Mouse (Mus musculus) cortical plate, adult 2 months (tissue): ENCODE data around the gene Atp5l. TPM values are rescaled to one million over a fixed set of nuclear protein-coding genes. Genes with fewer than 3 reads are reported as not detected.

Experiments used
- H3K27ac ChIP-seq: fragments of 200-500 bp; 2 replicates; pipeline ENCODE4 v1.5.1; 2012; ENCODE audit warnings: low read length, control low read depth, inconsistent platforms; ENCODE audit not compliant: insufficient read depth
- H3K4me1 ChIP-seq: fragments of 200-500 bp; 2 replicates; pipeline ENCODE4 v1.6.1; 2011; ENCODE audit warnings: low read length; ENCODE audit not compliant: control insufficient read depth, insufficient read depth
- H3K4me3 ChIP-seq: fragments of 200-500 bp; 2 replicates; pipeline ENCODE4 v1.5.1; 2011; ENCODE audit warnings: mild to moderate bottlenecking, low read length, control low read depth; ENCODE audit not compliant: insufficient read depth
- CTCF ChIP-seq: fragments of 200-500 bp; IDR thresholded peaks from 2 replicates; pipeline ENCODE4 v1.5.1; 2011; ENCODE audit warnings: mild to moderate bottlenecking, control low read depth, low read length; ENCODE audit not compliant: insufficient read depth; ENCODE audit errors: extremely low read depth
- POLR2A ChIP-seq: fragments of 200-500 bp; IDR thresholded peaks from 2 replicates; pipeline ENCODE4 v1.6.1; 2011; ENCODE audit warnings: mild to moderate bottlenecking, low read length, control low read depth; ENCODE audit not compliant: insufficient read depth; ENCODE audit errors: extremely low read depth
- polyA plus RNA-seq: library from polyadenylated mRNA; depleted of rRNA; stranded (reverse); fragments of >200 nt; gene quantifications from 2 replicates; pipeline ENCODE4 v1.2.3, GENCODE M21; 2012; rRNA removed

The Atp5l gene
- polyA plus RNA-seq, 1 experiment, result 827 TPM

- H3K27ac ChIP-seq, result no peak overlapping the region
- peaks cover 12% of the 10 kb centered on the region for H3K4me1 ChIP-seq
- H3K4me3 ChIP-seq, result no peak overlapping the region
- TF ChIP-seq POLR2A (no peak), CTCF (no peak)
Observed at GRCm38 (mm10) chr9:44866501-44867240, 53.9 kb downstream of the Atp5l start.

Other genes with a start within 250 kb of the Atp5l start
- gene Treh, start 247.5 kb downstream of the Atp5l start, polyA plus RNA-seq, result 0.10 and 0.21 TPM in 2 replicates
- gene Phldb1, start 185.5 kb downstream of the Atp5l start, polyA plus RNA-seq, result 112 and 131 TPM in 2 replicates
- 47.2 and 48.6 TPM in 2 replicates for gene Arcn1, start 152.9 kb downstream of the Atp5l start, polyA plus RNA-seq
- gene Ift46, start 152.8 kb downstream of the Atp5l start, polyA plus RNA-seq, result 91.1 and 95.5 TPM in 2 replicates
- gene Tmem25, start 121.4 kb downstream of the Atp5l start, polyA plus RNA-seq, result 111 and 117 TPM in 2 replicates
- gene Ttc36, start 117.7 kb downstream of the Atp5l start, polyA plus RNA-seq, result 0.61 and 0.62 TPM in 2 replicates
- gene Kmt2a, start 39.4 kb downstream of the Atp5l start, polyA plus RNA-seq, result 28.3 and 28.6 TPM in 2 replicates
- 24.1 and 26.1 TPM in 2 replicates for gene Ube4a, start 44.9 kb upstream of the Atp5l start, polyA plus RNA-seq
- not detected in 2 replicates for gene Cd3g, start 59.7 kb upstream of the Atp5l start, polyA plus RNA-seq
- gene Cd3d, start 61.0 kb upstream of the Atp5l start, polyA plus RNA-seq, result 0.06 TPM in 1 of 2 replicates, not detected in the other
- 0.08 TPM in 1 of 2 replicates, not detected in the other for gene Cd3e, start 88.9 kb upstream of the Atp5l start, polyA plus RNA-seq
- gene Mpzl2, start 119.1 kb upstream of the Atp5l start, polyA plus RNA-seq, result 1.4 and 2.3 TPM in 2 replicates
- gene Mpzl3, start 134.4 kb upstream of the Atp5l start, polyA plus RNA-seq, result 3.0 and 3.1 TPM in 2 replicates
- gene Jaml, start 158.4 kb upstream of the Atp5l start, polyA plus RNA-seq, result 0.36 and 0.52 TPM in 2 replicates
- 123 TPM in 2 replicates for gene Scn2b, start 197.0 kb upstream of the Atp5l start, polyA plus RNA-seq
- gene Scn4b, start 217.7 kb upstream of the Atp5l start, polyA plus RNA-seq, result 31.9 and 87.5 TPM in 2 replicates